Comparison of ENCODE assay signal across 9 mouse cellular contexts in the genomic region with DNA sequence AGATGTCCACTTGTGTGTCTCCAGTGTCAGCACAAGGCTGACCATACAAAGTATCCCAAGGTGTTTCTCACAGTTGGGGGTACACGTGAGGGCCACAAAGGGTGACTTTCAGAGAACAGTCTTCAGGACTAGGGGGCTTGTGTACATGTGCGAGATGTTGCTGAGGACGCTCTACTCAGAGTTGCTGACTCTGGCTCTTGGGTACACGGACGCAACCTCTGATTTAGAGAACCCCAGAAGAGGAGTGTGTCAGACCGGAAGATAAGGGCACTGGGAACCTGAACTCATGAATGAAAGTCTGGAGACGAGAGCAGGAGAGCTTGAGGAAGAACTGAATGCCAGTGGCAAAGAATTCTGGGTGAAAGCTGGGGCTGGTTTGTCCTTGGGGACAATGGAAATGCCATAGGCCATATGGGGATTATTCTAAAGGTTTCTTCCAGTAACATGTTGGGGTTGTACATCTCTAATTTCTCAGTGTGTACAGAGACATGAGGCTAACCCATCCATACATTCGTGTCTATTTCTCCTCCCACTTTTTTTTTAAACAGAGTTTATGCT.
"Had no signal": no experiment of that assay in that cellular context is flagged by ENCODE, and none has a peak within 500 bp of the region (broad histone marks: within the 10 kb centered on the region; RNA-seq: fewer than 3 reads in every experiment).

No protein-coding gene starts in this region.

- H3K4me3 ChIP-seq: kidney, embryonic 15.5 days; limb, embryonic 12.5 days; lung, embryonic 15.5 days; midbrain, embryonic 15.5 days; neural tube, embryonic 13.5 days had no signal

- DNase-seq: kidney, adult 2 months; kidney, postnatal 14 days; right cerebral cortex, adult 18-20 months; thymus, postnatal 36 days had no signal

- H3K27me3 ChIP-seq: kidney, embryonic 15.5 days; limb, embryonic 12.5 days; lung, embryonic 15.5 days; midbrain, embryonic 15.5 days; neural tube, embryonic 13.5 days had no signal

- H3K27ac ChIP-seq: kidney, embryonic 15.5 days; limb, embryonic 12.5 days; midbrain, embryonic 15.5 days; neural tube, embryonic 13.5 days had no signal

- H3K36me3 ChIP-seq: kidney, embryonic 15.5 days; limb, embryonic 12.5 days; lung, embryonic 15.5 days; midbrain, embryonic 15.5 days; neural tube, embryonic 13.5 days had no signal
